Mouse (Mus musculus): ENCODE results near the gene Rufy4. TPM values are rescaled to one million over a fixed set of nuclear protein-coding genes. Genes with fewer than 3 reads are reported as not detected.

Gene Rufy4
- total RNA-seq (2021): under 1 TPM in 1 of 2 experiments, not detected in 1; 0.19 TPM
- long read RNA-seq, experiment 1: 0 reads
- long read RNA-seq, experiment 2: 0 reads

DNA sequence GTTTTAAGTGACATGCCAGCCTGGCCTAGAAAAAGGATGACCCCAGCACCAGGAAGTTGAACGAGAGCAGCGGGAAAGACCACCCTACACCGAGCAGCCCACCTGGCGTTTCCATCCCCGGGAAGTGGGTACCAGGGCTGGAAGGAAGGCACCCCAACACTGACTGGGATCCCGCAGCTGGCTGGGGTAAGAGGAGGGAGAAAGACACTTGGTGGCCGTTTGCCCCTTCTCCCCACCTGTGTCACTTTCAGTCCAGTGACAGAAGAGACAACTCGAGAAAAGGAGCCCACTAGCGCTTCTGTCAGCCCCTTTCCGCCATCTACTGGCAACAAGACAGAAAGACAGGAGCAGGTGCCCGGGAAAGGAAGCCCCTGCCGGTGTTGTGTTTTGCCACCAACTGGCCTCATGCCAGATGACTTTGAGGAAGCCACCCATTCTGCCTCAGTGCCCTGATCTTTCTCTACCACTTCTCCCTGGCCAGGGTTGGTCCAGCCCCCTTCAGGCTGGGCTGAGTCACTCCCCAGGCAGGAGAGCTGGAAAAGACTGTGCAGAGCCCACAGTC lies at the start of gene Rufy4:
Gene Rufy4, plus strand, starts transcription at position 551 of the 562 bp plus-strand sequence.
- H3K27ac ChIP-seq: no peak within 1 kb of the TSS
- peak; percentile 60 to 67 for DNase-seq (ENCODE audit: extremely low spot score in 1 of 2, low spot score in 2 of 2)
- TF ChIP-seq CTCF (IDR thresholded peaks at IDR 0.05): peak; percentile 86
- intact Hi-C loops (cut with DNase I): loop anchor here (1.0 to 2.0 kb wide), 2 partner anchors 42 to 224 kb away; no protein-coding TSS in a partner anchor
- peak within 1 kb of the TSS; percentile 38 for H3K4me3 ChIP-seq

DNA sequence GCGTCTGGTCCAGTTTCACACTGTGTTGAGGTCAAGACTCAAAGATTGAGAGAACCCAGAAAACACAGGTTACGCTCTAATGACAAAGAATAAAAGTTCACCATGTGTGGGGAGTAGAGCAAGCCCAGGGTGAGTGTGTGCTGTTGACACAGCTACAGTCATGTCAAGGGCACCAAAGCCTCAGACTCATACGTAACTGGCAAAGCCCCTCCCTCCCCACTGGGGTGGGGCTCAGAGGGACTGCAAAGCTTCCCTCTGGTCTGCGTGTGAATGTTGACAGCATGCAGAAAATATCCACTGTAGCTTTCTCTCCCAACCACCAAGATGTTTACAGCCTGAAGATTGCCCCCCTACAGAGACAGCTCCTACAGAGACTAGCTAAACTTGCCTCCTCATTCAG lies 49.1 kb upstream of the Rufy4 start:
- TF ChIP-seq CTCF (IDR thresholded peaks at IDR 0.05): no peak
- no peak for DNase-seq (ENCODE audit: extremely low spot score in 1 of 2, low spot score in 2 of 2)
- Histone ChIP-seq H3K4me3 (no peak overlapping the region), H3K27ac (no peak overlapping the region)
- intact Hi-C loops (cut with DNase I): loop anchor here (2.0 kb wide), 2 partner anchors 79 to 175 kb away; no protein-coding TSS in a partner anchor

DNA sequence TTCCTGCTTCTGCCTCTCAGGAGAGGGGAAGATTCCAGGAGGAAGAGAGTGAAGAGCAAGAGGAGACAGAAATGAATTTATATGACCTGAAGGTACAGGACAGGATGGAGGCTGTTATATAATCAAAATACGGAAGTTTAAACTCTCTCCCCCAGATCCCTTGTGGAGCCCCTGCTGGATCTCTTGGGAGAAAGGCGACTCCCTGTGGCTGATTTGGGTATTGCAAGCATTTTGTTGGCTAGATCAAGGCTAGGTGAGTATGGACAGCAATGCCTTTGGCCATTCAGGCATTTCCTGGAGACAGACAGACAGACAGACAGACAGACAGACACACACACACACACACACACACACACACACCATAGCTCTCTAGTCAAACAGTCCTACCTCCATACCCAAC lies 48.0 kb upstream of the Rufy4 start:
- intact Hi-C loops (cut with DNase I): loop anchor here (2.0 kb wide), 2 partner anchors 81 to 177 kb away; no protein-coding TSS in a partner anchor
- Histone ChIP-seq H3K27ac (no peak overlapping the region), H3K4me3 (no peak overlapping the region)
- peak; percentile 74 for TF ChIP-seq CTCF (IDR thresholded peaks at IDR 0.05)
- peak; percentile 62 to 78 for DNase-seq (ENCODE audit: extremely low spot score in 1 of 2, low spot score in 2 of 2)

DNA sequence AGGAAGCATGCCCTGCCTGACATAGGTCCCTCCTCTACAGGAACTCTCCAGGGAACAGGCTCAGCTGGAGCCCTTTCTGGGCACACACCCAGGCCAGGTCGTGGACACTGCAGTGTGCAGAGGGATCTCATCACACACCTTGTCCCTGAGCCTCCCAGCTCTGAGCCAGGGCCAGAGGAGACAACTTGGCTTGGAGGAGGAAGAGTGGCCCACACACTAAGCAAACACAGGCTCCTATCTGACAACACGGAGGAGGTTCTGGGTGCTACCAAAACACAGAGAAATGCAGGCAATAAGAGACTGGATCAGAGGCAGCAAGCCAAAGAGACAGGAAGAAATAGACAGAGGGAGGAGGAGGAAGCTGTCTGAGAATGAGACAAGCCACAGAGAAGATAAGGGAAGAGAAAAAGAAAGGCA lies 43.8 kb upstream of the Rufy4 start:
- Histone ChIP-seq H3K4me3 (no peak overlapping the region), H3K27ac (no peak overlapping the region)
- DNase-seq (ENCODE audit: extremely low spot score in 1 of 2, low spot score in 2 of 2): no peak
- TF ChIP-seq CTCF (IDR thresholded peaks at IDR 0.05): no peak
- intact Hi-C loops (cut with DNase I): no loop called here

GRCm38 (mm10) chr1:74082841-74083463 lies 42.4 kb upstream of the Rufy4 start:
- intact Hi-C loops (cut with DNase I): loop anchor here (2.0 kb wide), 2 partner anchors 42 to 180 kb away; partner anchors contain the start of genes Rufy4 and Tns1
- DNase-seq (ENCODE audit: extremely low spot score in 1 of 2, low spot score in 2 of 2): no peak
- H3K27ac ChIP-seq: no peak overlapping the region
- peak; percentile 78 for TF ChIP-seq CTCF (IDR thresholded peaks at IDR 0.05)
- H3K4me3 ChIP-seq: no peak overlapping the region

DNA sequence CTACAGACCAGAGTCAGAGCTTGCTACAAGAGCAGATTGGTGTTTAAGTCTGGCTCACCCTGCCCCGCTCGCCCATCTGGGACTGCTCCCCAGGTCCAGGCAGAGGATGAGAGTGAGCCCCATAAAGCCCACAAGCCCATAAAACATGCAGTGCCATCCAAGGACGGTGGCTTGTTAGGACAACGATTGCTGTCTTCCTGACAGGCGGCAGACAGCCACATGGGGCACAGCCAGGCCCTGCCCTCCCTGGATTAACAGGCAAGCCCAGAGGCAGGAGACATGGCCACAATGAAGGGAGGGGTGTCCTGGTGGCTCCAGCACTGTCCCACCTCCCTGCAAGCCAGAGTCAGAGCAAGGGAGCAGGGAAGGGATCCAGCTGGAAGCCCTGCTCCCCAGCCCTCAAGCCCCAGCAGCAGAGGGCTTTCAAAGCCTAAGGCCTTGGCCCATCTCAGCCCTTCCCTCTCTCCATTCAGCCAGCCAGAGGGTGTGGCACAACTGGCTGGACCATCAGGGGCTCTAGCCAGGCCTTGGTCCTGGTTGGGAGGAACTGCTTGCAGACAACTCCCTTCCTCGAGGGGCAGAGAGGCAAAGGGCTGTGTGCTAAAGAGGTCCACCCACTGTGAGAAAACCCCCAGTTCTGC lies 41.2 kb upstream of the Rufy4 start:
- TF ChIP-seq CTCF (IDR thresholded peaks at IDR 0.05): no peak
- intact Hi-C loops (cut with DNase I): no loop called here
- Histone ChIP-seq H3K27ac (no peak overlapping the region), H3K4me3 (no peak overlapping the region)
- DNase-seq (ENCODE audit: extremely low spot score in 1 of 2, low spot score in 2 of 2): no peak

GRCm38 (mm10) chr1:74084752-74085151 lies 40.6 kb upstream of the Rufy4 start:
- DNase-seq (ENCODE audit: extremely low spot score in 1 of 2, low spot score in 2 of 2): no peak
- no peak overlapping the region for H3K27ac ChIP-seq
- intact Hi-C loops (cut with DNase I): no loop called here
- H3K4me3 ChIP-seq: no peak overlapping the region
- TF ChIP-seq CTCF (IDR thresholded peaks at IDR 0.05): no peak

- H3K4me3 ChIP-seq: no peak overlapping the region
- intact Hi-C loops (cut with DNase I): no loop called here
- H3K27ac ChIP-seq: no peak overlapping the region
- DNase-seq (ENCODE audit: extremely low spot score in 1 of 2, low spot score in 2 of 2): no peak
- no peak for TF ChIP-seq CTCF (IDR thresholded peaks at IDR 0.05)
Measured at GRCm38 (mm10) chr1:74085566-74085965, 39.8 kb upstream of the Rufy4 start.

DNA sequence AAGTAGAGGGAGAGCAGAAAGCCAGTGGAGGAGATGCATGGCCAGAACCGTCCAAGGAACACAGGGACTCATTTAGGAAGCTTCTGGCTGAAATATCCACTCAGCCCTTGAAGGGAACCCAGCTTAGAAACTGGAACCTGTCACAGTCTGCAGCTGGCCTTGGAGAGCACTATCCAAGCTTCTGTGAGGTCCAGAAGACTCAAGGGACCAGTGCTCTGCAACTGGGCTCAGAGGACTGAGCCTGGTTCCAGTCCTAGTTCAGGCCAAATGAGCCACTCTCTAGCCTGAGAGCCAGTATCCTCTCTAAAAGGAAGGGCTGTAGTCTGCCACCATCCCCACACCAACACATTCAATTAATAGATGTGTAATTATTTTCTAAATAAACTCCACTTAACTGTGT lies 36.8 kb upstream of the Rufy4 start:
- intact Hi-C loops (cut with DNase I): no loop called here
- no peak for TF ChIP-seq CTCF (IDR thresholded peaks at IDR 0.05)
- Histone ChIP-seq H3K4me3 (no peak overlapping the region), H3K27ac (no peak overlapping the region)
- DNase-seq (ENCODE audit: extremely low spot score in 1 of 2, low spot score in 2 of 2): no peak

GRCm38 (mm10) chr1:74090329-74090728 lies 35.0 kb upstream of the Rufy4 start:
- H3K4me3 ChIP-seq: no peak overlapping the region
- TF ChIP-seq CTCF (IDR thresholded peaks at IDR 0.05): no peak
- H3K27ac ChIP-seq: no peak overlapping the region
- intact Hi-C loops (cut with DNase I): no loop called here
- DNase-seq (ENCODE audit: extremely low spot score in 1 of 2, low spot score in 2 of 2): no peak

GRCm38 (mm10) chr1:74091138-74091537 lies 34.2 kb upstream of the Rufy4 start:
- no peak for DNase-seq (ENCODE audit: extremely low spot score in 1 of 2, low spot score in 2 of 2)

GRCm38 (mm10) chr1:74091611-74092224 lies 33.6 kb upstream of the Rufy4 start:
- TF ChIP-seq CTCF (IDR thresholded peaks at IDR 0.05): no peak
- intact Hi-C loops (cut with DNase I): no loop called here
- Histone ChIP-seq H3K4me3 (no peak overlapping the region), H3K27ac (no peak overlapping the region; the same call in 1 of the 2 replicates)
- DNase-seq (ENCODE audit: extremely low spot score in 1 of 2, low spot score in 2 of 2): no peak

More at GRCm38 (mm10) chr1:74091138-74091537, 34.2 kb upstream of the Rufy4 start:
- intact Hi-C loops (cut with DNase I): no loop called here
- no peak for TF ChIP-seq CTCF (IDR thresholded peaks at IDR 0.05)
- no peak overlapping the region for H3K27ac ChIP-seq
- no peak overlapping the region for H3K4me3 ChIP-seq

Data from left cerebral cortex, adult 2 months (tissue).